Mouse (Mus musculus): ENCODE data around the gene Zbtb32. TPM values are rescaled to one million over a fixed set of nuclear protein-coding genes. Genes with fewer than 3 reads are reported as not detected.
A peak's percentile ranks its signal among the peaks of the same experiment; 100 is the strongest.

Gene Zbtb32
- polyA plus RNA-seq, 1 experiment from 2014 or later, result 0.22 TPM

DNA sequence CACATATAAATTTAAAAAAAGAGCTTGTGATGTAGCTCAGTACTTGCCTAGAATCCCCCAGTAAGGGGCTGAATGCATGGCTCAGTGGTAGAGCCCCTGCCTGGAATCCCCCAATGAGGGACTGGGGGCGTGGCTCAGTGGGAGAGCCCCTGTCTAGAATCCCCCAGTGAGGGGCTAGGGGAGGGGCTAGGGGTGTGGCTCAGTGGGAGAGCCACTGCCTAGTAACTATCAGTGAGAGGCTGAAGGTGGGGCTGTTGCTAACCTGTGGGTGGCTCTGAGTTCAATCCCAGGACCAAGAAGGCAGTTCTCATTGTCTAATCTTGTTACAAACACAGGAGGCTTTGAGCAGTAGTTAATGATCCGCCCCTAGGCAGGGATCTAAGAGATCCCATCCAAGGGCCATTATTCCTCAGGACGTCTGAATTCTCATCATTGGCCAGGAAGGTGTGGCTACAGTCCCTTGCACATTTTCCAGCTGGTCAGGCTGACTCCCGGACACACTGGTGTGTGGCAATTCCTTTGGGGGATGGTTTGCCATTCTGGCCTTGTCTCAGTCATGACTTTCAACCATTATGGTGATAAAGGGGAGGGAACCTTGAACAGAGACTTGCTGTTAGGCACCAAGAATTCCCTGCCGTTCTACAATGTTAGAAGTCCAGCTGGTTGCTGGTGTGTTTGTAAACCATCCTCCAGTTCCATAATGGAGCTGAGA, 16.5 kb upstream of the Zbtb32 start:
- H3K4me2 ChIP-seq (replicated peaks), result no peak overlapping the region
- H3K27ac ChIP-seq, result no peak overlapping the region
- H3K4me3 ChIP-seq, result no peak overlapping the region
- no peaks in the 10 kb centered on the region for H3K9me3 ChIP-seq
- H3K4me1 ChIP-seq, result peaks cover 6% of the 10 kb centered on the region; the same call in 1 of the 2 replicates
- H3K9ac ChIP-seq, result no peak overlapping the region
- 0 out of 2 replicates have a peak, but pooled peaks have one; percentile 29 for ATAC-seq (ENCODE audit: low FRiP score, low read depth)
- peaks cover 47% of the 10 kb centered on the region for H3K36me3 ChIP-seq
- no peaks in the 10 kb centered on the region for H3K27me3 ChIP-seq (replicated peaks)
- 60% methylated on average over 5 of the region's 5 CpGs for WGBS

DNA sequence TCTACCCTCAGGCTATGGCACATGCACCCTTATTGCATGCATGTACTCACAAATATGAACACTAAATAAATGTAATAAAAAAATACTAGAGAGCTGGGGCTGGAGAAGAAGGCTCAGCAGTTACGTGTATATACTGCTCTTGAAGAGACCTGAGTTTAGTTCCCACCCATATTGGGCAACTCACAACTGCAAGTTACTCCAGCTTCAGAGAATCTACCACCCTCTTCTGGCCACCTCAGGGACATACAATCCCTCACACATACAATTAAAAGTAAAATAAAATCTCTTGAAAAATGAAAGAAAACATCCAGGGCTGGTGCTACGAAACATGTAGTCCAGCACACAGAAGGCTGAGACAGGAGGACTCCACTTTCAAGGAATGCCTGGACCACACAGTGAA, 15.7 kb upstream of the Zbtb32 start:
- WGBS, result 81% methylated on average over 2 of the region's 2 CpGs
- Histone ChIP-seq H3K9me3 (no peaks in the 10 kb centered on the region), H3K36me3 (peaks cover 44% of the 10 kb centered on the region), H3K4me2 (replicated peaks) (no peak overlapping the region), H3K27ac (no peak overlapping the region), H3K9ac (no peak overlapping the region), H3K4me3 (no peak overlapping the region), H3K27me3 (replicated peaks) (no peaks in the 10 kb centered on the region), H3K4me1 (peaks cover 6% of the 10 kb centered on the region; the same call in 1 of the 2 replicates)
- no peak for ATAC-seq (ENCODE audit: low FRiP score, low read depth)

DNA sequence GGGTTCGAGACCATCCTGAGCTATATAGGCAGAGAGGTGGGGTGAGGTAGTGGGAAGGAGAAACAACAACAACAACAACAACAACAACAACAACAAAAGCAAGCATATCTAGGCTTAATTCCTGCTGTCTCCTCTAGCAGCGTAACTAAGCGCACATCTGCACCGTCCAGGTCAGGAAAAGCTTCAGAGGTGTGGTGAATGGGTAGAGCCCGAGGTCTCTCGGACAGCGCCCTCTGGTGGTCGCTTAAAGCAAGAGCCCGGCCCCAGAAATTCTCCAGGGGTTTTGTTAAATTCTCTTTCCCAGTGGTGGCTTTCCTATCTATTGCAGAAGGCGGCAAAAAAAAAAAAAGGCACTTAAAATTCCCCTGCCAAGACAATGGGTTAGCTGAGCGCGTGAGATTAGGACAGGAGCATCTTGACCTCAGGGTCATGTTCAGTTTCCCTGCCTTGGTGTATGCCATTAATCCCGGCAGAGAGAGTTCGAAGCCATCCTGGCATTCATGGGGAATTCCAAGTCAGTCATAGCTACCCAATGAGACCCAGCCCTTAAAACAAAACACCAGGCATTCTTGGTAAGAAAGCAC, 14.9 kb upstream of the Zbtb32 start:
- H3K27ac ChIP-seq, result no peak overlapping the region
- no peak overlapping the region for H3K4me3 ChIP-seq
- peaks cover 35% of the 10 kb centered on the region for H3K36me3 ChIP-seq
- no peak overlapping the region for H3K4me2 ChIP-seq (replicated peaks)
- no peaks in the 10 kb centered on the region for H3K27me3 ChIP-seq (replicated peaks)
- peaks cover 6% of the 10 kb centered on the region; the same call in 1 of the 2 replicates for H3K4me1 ChIP-seq
- H3K9ac ChIP-seq, result no peak overlapping the region
- H3K9me3 ChIP-seq, result no peaks in the 10 kb centered on the region
- no peak for ATAC-seq (ENCODE audit: low FRiP score, low read depth)
- WGBS, result 26% methylated on average over 14 of the region's 14 CpGs

DNA sequence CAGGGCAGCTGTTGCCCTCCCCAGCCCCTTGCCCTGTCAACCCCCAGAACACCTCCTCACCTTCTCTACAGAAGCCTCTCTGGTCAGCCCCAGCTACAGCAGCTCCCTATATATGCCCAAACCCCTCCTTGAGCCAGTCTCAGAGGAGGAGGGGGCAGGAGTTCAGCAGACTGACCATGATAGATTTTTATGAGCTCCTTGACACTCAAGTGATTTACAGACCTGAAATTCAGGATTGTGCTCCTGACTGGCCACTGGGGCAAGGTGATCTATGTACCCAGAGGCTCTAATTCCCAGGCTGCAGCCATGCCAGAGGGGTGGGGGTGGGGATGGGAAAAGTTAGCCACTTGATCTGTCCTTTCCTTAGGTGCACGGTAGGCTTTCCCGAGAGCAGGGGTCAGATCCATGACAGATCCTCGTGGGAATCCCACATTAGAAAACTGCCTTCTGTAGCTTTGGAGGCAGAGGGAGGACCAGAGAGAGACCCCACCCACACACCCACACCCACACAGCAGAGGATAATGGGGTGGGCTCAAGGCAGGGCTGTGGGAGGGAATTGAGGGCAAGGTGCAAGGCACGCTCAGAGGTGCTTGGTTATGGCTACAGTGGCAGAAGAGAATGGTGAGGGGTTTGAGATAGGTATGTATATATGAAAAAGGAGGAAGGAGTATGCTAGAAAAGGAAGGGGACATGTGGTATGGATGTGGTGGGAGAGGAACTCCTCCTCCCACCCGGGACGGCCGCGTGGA, 14.1 kb upstream of the Zbtb32 start, which contains the start of gene Upk1a:
Upk1a (minus strand) TSS at position 194 of the 749 bp plus-strand sequence.
- no peak for ATAC-seq (ENCODE audit: low FRiP score, low read depth)
- 67% methylated on average over 8 of the region's 8 CpGs for WGBS
- H3K36me3 ChIP-seq, result peaks cover 29% of the 10 kb centered on the region
- H3K4me3 ChIP-seq, result no peak within 1 kb of the TSS
- no peak within 1 kb of the TSS for H3K4me2 ChIP-seq (replicated peaks)
- no peak within 1 kb of the TSS for H3K9ac ChIP-seq
- no peaks in the 10 kb centered on the region for H3K9me3 ChIP-seq
- peaks cover 6% of the 10 kb centered on the region; the same call in 1 of the 2 replicates for H3K4me1 ChIP-seq
- H3K27ac ChIP-seq, result no peak within 1 kb of the TSS
- no peaks in the 10 kb centered on the region for H3K27me3 ChIP-seq (replicated peaks)

DNA sequence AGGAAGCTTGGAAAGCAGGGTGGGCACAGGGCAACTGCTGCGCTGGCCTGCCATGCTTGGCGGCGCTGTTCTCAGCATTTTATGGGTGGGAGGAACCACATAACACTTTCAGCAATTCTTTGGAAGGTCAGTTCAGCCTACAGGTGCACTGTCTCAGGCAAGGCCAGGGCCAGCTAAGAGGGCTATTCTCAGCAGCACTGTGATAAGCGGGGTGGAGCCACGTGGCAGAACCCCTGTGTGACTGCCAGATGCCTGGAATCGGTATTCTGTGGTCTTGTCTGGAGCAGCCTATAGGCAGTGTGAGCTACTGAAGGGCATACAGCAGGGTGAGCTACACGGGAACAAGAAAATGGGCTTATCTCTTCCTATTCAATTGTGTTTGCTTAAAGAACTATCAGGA, 11.3 kb upstream of the Zbtb32 start:
- Histone ChIP-seq H3K4me2 (replicated peaks) (no peak overlapping the region), H3K9ac (no peak overlapping the region), H3K4me3 (no peak overlapping the region), H3K4me1 (peaks cover 6% of the 10 kb centered on the region; the same call in 1 of the 2 replicates), H3K27ac (no peak overlapping the region), H3K9me3 (no peaks in the 10 kb centered on the region), H3K36me3 (peaks cover 2% of the 10 kb centered on the region; the same call in 1 of the 2 replicates), H3K27me3 (replicated peaks) (no peaks in the 10 kb centered on the region)
- no peak for ATAC-seq (ENCODE audit: low FRiP score, low read depth)
- 63% methylated on average over 7 of the region's 7 CpGs for WGBS

DNA sequence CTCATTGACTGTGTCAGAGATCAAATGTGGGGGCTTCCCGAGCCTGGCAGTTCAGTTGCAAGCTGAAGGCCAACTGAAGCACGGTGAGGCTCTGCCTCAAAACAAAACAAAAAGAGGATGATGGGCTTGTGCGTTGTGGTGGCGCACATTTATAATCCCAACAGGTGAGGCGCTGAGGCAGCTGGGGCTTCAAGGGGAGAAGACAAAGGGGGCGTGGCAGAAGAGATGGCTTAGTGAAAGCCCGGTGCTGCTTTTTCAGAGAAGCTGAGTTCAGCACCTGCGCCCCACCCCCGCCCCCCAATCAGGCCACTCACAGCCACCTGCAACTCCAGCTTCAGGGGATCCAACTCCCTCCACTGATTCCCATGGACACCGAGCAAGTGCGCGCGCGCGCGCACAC, 9.8 kb upstream of the Zbtb32 start:
- no peaks in the 10 kb centered on the region for H3K36me3 ChIP-seq
- H3K27me3 ChIP-seq (replicated peaks), result no peaks in the 10 kb centered on the region
- no peak overlapping the region for H3K4me3 ChIP-seq
- no peak overlapping the region for H3K27ac ChIP-seq
- H3K4me2 ChIP-seq (replicated peaks), result no peak overlapping the region
- peaks cover 6% of the 10 kb centered on the region; the same call in 1 of the 2 replicates for H3K4me1 ChIP-seq
- ATAC-seq (ENCODE audit: low FRiP score, low read depth), result no peak
- no peaks in the 10 kb centered on the region for H3K9me3 ChIP-seq
- H3K9ac ChIP-seq, result no peak overlapping the region
- 61% methylated on average over 14 of the region's 16 CpGs for WGBS

DNA sequence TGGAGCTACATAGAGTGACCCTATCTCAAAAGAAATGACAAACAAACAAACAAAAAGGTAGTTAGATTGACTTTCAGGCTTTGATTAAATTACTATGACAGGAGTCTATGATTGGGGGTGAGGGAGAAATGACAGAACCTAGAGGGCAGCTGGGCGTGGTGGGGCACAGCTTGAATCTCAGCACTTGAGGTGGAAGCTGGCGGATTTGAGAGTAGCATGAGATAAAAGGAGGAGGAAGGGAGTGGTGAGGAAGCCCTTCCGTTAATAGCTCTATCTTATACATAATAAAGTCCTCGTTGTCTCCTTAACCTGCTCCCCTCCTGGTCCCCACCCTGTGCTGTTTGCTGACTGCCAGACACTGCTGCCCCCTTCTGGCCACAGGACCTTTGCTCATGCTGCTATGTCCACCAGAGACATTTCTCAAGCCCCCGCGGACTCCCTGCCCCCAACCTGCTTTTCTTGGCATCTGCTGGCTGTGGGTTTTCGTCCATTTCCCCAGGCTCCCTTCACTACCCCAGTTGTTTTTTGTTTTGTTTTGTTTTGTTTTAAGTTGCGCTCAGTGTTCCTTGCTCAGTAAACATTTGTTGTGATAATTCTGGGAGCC, 9.1 kb upstream of the Zbtb32 start:
- no peak for ATAC-seq (ENCODE audit: low FRiP score, low read depth)
- Histone ChIP-seq H3K9ac (no peak overlapping the region), H3K9me3 (no peaks in the 10 kb centered on the region), H3K4me3 (no peak overlapping the region), H3K27ac (no peak overlapping the region), H3K36me3 (no peaks in the 10 kb centered on the region), H3K4me2 (replicated peaks) (no peak overlapping the region), H3K27me3 (replicated peaks) (no peaks in the 10 kb centered on the region), H3K4me1 (peaks cover 5% of the 10 kb centered on the region; the same call in 1 of the 2 replicates)
- WGBS, result 35% methylated on average over 8 of the region's 8 CpGs

DNA sequence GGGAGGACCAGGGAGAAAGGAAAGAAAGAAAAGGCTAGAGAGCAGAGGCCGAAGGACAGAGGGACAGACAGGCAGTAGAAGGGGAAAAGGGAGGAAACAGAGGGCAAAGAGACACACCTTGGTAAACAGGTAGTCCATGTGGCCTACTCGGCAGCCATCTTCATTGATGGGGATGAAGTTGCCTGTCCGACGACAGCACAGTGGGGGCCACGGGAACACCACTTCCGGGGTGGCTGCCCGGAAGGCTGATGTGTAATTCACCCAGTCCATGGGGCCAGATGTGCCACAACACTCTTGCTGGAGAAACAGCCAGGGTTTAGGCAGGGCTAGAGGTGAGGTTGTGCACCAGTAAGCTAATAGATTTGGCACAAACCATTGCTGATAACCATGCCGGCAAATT, 6.2 kb upstream of the Zbtb32 start:
- H3K9ac ChIP-seq, result no peak overlapping the region
- ATAC-seq (ENCODE audit: low FRiP score, low read depth), result no peak
- H3K9me3 ChIP-seq, result no peaks in the 10 kb centered on the region
- peaks cover 6% of the 10 kb centered on the region; the same call in 1 of the 2 replicates for H3K4me1 ChIP-seq
- H3K27ac ChIP-seq, result no peak overlapping the region
- H3K36me3 ChIP-seq, result no peaks in the 10 kb centered on the region
- H3K4me2 ChIP-seq (replicated peaks), result no peak overlapping the region
- no peaks in the 10 kb centered on the region for H3K27me3 ChIP-seq (replicated peaks)
- no peak overlapping the region for H3K4me3 ChIP-seq
- WGBS, result 86% methylated on average over 8 of the region's 8 CpGs

DNA sequence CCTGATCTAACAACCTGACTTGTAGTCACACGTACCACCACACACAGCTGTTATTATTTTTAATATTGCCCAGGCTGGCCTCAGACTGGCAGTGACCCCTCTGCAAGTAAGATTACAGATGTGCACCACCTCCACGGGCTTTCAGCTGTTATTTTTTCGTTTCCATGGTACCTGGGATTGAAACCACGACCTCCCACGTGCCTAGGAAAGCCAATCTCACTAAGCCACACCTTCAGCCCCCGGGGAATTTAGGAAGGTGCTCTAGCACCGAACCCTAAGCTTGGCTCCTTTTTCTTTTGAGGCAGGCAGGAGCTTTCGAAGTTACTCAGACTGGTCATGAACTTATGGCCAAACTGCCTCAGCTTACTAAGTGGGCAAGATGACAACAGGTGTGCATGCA, 5.7 kb upstream of the Zbtb32 start:
- 72% methylated on average over 8 of the region's 8 CpGs for WGBS
- H3K4me3 ChIP-seq, result no peak overlapping the region
- ATAC-seq (ENCODE audit: low FRiP score, low read depth), result no peak
- H3K9ac ChIP-seq, result no peak overlapping the region
- peaks cover 6% of the 10 kb centered on the region; the same call in 1 of the 2 replicates for H3K4me1 ChIP-seq
- H3K36me3 ChIP-seq, result no peaks in the 10 kb centered on the region
- H3K4me2 ChIP-seq (replicated peaks), result no peak overlapping the region
- H3K27ac ChIP-seq, result no peak overlapping the region
- H3K9me3 ChIP-seq, result no peaks in the 10 kb centered on the region
- H3K27me3 ChIP-seq (replicated peaks), result no peaks in the 10 kb centered on the region

DNA sequence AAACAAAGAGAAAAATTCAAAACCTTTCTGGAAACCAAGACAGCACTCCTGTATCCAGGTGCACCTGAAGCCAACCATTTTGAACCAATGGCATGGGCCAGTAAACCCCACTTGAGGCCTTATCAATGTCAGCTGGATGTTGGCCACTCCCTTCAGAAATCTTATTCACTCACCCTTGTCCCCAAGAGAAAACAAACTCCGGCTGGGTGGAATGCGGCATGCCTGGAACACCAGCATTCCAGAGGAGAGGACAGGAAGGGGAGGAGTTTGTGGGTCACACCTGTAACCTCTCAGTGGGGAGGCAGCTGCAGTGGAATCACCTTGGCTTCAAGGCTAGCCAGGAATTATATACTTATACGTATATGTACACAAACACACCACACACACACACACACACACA, 3.9 kb upstream of the Zbtb32 start:
- Histone ChIP-seq H3K9me3 (no peaks in the 10 kb centered on the region), H3K4me2 (replicated peaks) (no peak overlapping the region), H3K27me3 (replicated peaks) (no peaks in the 10 kb centered on the region), H3K36me3 (no peaks in the 10 kb centered on the region), H3K27ac (no peak overlapping the region), H3K4me1 (peaks cover 6% of the 10 kb centered on the region; the same call in 1 of the 2 replicates), H3K4me3 (no peak overlapping the region), H3K9ac (no peak overlapping the region)
- 72% methylated on average over 3 of the region's 3 CpGs for WGBS
- ATAC-seq (ENCODE audit: low FRiP score, low read depth), result no peak

DNA sequence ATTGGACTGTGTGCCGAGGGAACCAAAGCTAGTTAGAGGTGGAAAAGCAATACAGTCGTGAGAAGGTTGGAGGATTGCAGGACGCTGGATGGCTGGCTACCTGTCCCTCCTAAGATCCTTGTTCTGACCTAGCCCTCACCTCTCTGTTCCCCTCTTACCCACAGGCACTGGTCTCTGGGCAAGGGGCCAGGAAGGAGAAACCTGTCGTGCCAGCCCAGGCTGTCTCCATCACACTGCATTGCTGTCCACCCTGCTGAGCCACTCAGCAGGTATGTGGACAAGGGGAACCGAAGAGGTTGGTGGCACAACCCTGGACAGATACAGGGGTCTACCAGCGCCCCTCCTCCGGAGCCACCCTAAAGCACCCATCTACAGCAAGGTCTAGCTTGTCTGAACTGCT, 1.9 kb upstream of the Zbtb32 start:
- Histone ChIP-seq H3K4me3 (no peak overlapping the region), H3K9me3 (no peaks in the 10 kb centered on the region), H3K9ac (no peak overlapping the region), H3K4me1 (peaks cover 6% of the 10 kb centered on the region; the same call in 1 of the 2 replicates), H3K27ac (no peak overlapping the region), H3K4me2 (replicated peaks) (peak overlapping the region; percentile 45; the same call in 1 of the 2 replicates), H3K36me3 (no peaks in the 10 kb centered on the region), H3K27me3 (replicated peaks) (no peaks in the 10 kb centered on the region)
- peak; percentile 10; the same call in 1 of the 2 replicates for ATAC-seq (ENCODE audit: low FRiP score, low read depth)
- 77% methylated on average over 7 of the region's 7 CpGs for WGBS

DNA sequence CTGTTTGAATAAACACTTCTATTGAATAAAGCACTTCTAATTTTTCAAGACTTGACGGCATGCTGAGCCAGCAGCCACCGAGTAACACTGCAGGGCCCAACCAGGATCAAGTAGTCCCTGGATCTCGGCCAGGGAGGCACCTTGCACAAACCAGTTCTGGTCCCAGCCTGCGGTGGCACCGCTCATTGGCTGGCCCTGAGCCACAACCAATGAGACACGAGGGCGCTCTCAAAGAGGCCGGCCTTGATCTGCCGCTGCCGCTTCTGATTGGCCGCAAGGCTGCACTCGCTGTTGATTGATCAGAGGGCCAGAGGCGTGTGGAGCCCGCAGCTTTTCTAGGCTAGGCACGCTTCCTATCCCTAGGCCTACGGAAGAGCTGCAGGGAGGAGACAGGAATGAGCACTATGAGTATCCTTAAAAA, 1.2 kb upstream of the Zbtb32 start:
- H3K4me3 ChIP-seq, result 0 out of 2 replicates have a peak overlapping the region, but pooled peaks have one; percentile 2
- H3K27me3 ChIP-seq (replicated peaks), result no peaks in the 10 kb centered on the region
- H3K27ac ChIP-seq, result no peak overlapping the region
- WGBS, result under 1% methylated on average over 16 of the region's 16 CpGs
- no peak overlapping the region for H3K9ac ChIP-seq
- H3K36me3 ChIP-seq, result no peaks in the 10 kb centered on the region
- peak; percentile 98 for ATAC-seq (ENCODE audit: low FRiP score, low read depth)
- peaks cover 6% of the 10 kb centered on the region; the same call in 1 of the 2 replicates for H3K4me1 ChIP-seq
- H3K4me2 ChIP-seq (replicated peaks), result peak overlapping the region; percentile 45
- no peaks in the 10 kb centered on the region for H3K9me3 ChIP-seq

Measured in neural tube, embryonic 12.5 days (tissue).